Mouse (Mus musculus) spleen, adult 10 weeks (tissue): ENCODE results near the gene Atrx. TPM values are rescaled to one million over a fixed set of nuclear protein-coding genes. Genes with fewer than 3 reads are reported as not detected.

Experiments used
- polyA plus RNA-seq: library from polyadenylated mRNA; stranded (reverse); fragments of 350-450 nt; fragmentation: Illumina TruSeq; extraction: RNeasy Lipid Tissue Mini Kit (QIAGEN cat#74804); gene quantifications from one replicate; pipeline ENCODE4 v1.2.3, GENCODE M21; 2015; ENCODE audit warnings: low replicate concordance; ENCODE audit not compliant: insufficient read depth

Atrx gene
- 199 TPM for polyA plus RNA-seq

GRCm38 (mm10) chrX:105928861-105929477 lies at the start of gene Atrx:
Gene Atrx, minus strand, starts transcription at chrX:105929403.

GRCm38 (mm10) chrX:105764162-105765004 lies 164.8 kb downstream of the Atrx start, which contains the start of gene Fgf16:
Gene Fgf16, plus strand, starts transcription at chrX:105764279.

Other genes with a start within 250 kb of the Atrx start
- gene Fgf16, start 165.1 kb downstream of the Atrx start, polyA plus RNA-seq = not detected
- gene Magt1, start 82.5 kb upstream of the Atrx start, polyA plus RNA-seq = 64.0 TPM
- gene Cox7b, start 86.3 kb upstream of the Atrx start, polyA plus RNA-seq = 265 TPM
- 14.9 TPM for gene Atp7a, start 97.9 kb upstream of the Atrx start, polyA plus RNA-seq
- gene Tlr13, start 213.8 kb upstream of the Atrx start, polyA plus RNA-seq = 25.4 TPM